Mouse (Mus musculus) heart, embryonic 16.5 days (tissue): Measurements from ENCODE around the gene Zfp523. TPM values are rescaled to one million over a fixed set of nuclear protein-coding genes. Genes with fewer than 3 reads are reported as not detected.

Source experiments
- ATAC-seq: fragments of 200-750 bp; cut with Nextera tagmentation; replicated peaks from 2 replicates; pipeline ENCODE4 v1.8.0; 2017; ENCODE audit warnings: moderate number of reproducible peaks; ENCODE audit not compliant: insufficient read depth, low FRiP score; ENCODE audit errors: extremely low read depth
- H3K27ac ChIP-seq: fragments of 300-500 bp; sonication (generic); 2 replicates; pipeline ENCODE4 v1.5.1; 2014; ENCODE audit warnings: mild to moderate bottlenecking, low read length, control low read depth, moderate library complexity
- H3K27me3 ChIP-seq: fragments of 300-500 bp; sonication (generic); 2 replicates; pipeline ENCODE4 v1.6.1; 2014; ENCODE audit warnings: low read length, mixed read lengths; ENCODE audit not compliant: control insufficient read depth, insufficient read depth
- H3K36me3 ChIP-seq: fragments of 300-500 bp; sonication (generic); 2 replicates; pipeline ENCODE4 v1.6.1; 2014; ENCODE audit not compliant: control insufficient read depth, insufficient read depth
- H3K4me1 ChIP-seq: fragments of 300-500 bp; sonication (generic); 2 replicates; pipeline ENCODE4 v1.6.1; 2014; ENCODE audit warnings: low read length, mixed read lengths; ENCODE audit not compliant: control insufficient read depth, insufficient read depth
- H3K4me2 ChIP-seq: fragments of 300-500 bp; sonication (generic); 2 replicates; pipeline ENCODE4 v1.6.1; 2014; ENCODE audit warnings: low read depth, mild to moderate bottlenecking, control low read depth, low read length
- H3K4me3 ChIP-seq: fragments of 300-500 bp; sonication (generic); 2 replicates; pipeline ENCODE4 v1.5.1; 2014; ENCODE audit warnings: mild to moderate bottlenecking, control low read depth, low read length
- H3K9ac ChIP-seq: fragments of 300-500 bp; sonication (generic); 2 replicates; pipeline ENCODE4 v1.6.1; 2014; ENCODE audit warnings: low read length, control low read depth
- H3K9me3 ChIP-seq: fragments of 300-500 bp; sonication (generic); replicated peaks from 2 replicates; pipeline ENCODE4 v1.6.1; 2016; ENCODE audit warnings: low read length; ENCODE audit not compliant: control insufficient read depth
- WGBS: fragments of 180-500 bp; shearing (Covaris S2); extraction: QIAGEN DNeasy Blood & Tissue Kit; methylation state at CpG from one replicate; pipeline ENCODE4 v1.1.7; 2014; 5-methylcytosine and 5-hydroxymethylcytosine counted together
- polyA plus RNA-seq: library from polyadenylated mRNA; unstranded; fragments of >200 nt; fragmentation: Nextera tagmentation; extraction: Ambion mirVana; gene quantifications from 2 replicates; pipeline ENCODE4 v1.2.1, GENCODE M21; 2015

Zfp523 gene
- polyA plus RNA-seq, 1 experiment from 2014 or later, result 20.5 TPM

- WGBS, result 74% methylated on average over 6 of the region's 6 CpGs
- Histone ChIP-seq H3K9ac (no peak overlapping the region), H3K27me3 (no peaks in the 10 kb centered on the region), H3K4me1 (peaks cover 31% of the 10 kb centered on the region), H3K4me2 (no peak overlapping the region), H3K27ac (no peak overlapping the region), H3K36me3 (no peaks in the 10 kb centered on the region), H3K4me3 (no peak overlapping the region), H3K9me3 (no peaks in the 10 kb centered on the region)
- no peak for ATAC-seq
These were observed 67.3 kb downstream of the Zfp523 start for GRCm38 (mm10) chr17:28244214-28244613.

DNA sequence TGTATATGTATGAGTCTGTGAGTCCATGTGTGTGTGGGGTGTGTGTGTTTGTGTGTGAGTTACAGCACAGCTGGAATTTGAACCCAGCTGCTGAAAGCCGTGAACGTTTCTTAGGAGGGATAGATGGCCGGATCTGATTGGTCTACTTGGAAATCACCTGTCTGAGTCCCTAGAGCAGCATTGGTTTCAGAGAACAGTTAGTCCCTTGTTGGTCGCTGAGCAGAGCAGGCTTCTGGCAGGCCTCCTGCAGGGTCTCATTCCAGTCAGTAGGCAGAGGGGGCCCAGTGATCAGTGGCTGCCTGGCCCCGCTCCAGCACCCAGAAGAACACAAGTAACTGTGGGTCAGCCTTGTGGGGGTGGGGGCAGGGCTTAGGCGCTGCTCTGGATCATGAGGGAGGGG lies 67.8 kb downstream of the Zfp523 start:
- H3K4me1 ChIP-seq, result peaks cover 31% of the 10 kb centered on the region
- H3K4me2 ChIP-seq, result no peak overlapping the region
- no peaks in the 10 kb centered on the region for H3K9me3 ChIP-seq
- H3K27ac ChIP-seq, result no peak overlapping the region
- H3K27me3 ChIP-seq, result no peaks in the 10 kb centered on the region
- WGBS, result 27% methylated on average over 6 of the region's 6 CpGs
- no peaks in the 10 kb centered on the region for H3K36me3 ChIP-seq
- no peak overlapping the region for H3K4me3 ChIP-seq
- H3K9ac ChIP-seq, result no peak overlapping the region
- ATAC-seq, result peak; percentile 43; the same call in 1 of the 2 replicates

GRCm38 (mm10) chr17:28246640-28247039 lies 69.7 kb downstream of the Zfp523 start:
- Histone ChIP-seq H3K9ac (no peak overlapping the region), H3K4me1 (peaks cover 31% of the 10 kb centered on the region), H3K9me3 (no peaks in the 10 kb centered on the region), H3K27me3 (no peaks in the 10 kb centered on the region), H3K36me3 (no peaks in the 10 kb centered on the region), H3K4me3 (no peak overlapping the region), H3K4me2 (no peak overlapping the region), H3K27ac (no peak overlapping the region)
- WGBS, result 76% methylated on average over 11 of the region's 11 CpGs
- no peak for ATAC-seq

GRCm38 (mm10) chr17:28247613-28248012 lies 70.7 kb downstream of the Zfp523 start:
- Histone ChIP-seq H3K4me2 (no peak overlapping the region), H3K27ac (no peak overlapping the region), H3K4me3 (no peak overlapping the region), H3K27me3 (no peaks in the 10 kb centered on the region), H3K9ac (no peak overlapping the region), H3K4me1 (peaks cover 34% of the 10 kb centered on the region), H3K9me3 (no peaks in the 10 kb centered on the region), H3K36me3 (no peaks in the 10 kb centered on the region)
- 41% methylated on average over 6 of the region's 6 CpGs for WGBS
- ATAC-seq, result 0 out of 2 replicates have a peak, but pooled peaks have one; percentile 23

GRCm38 (mm10) chr17:28249062-28249461 lies 72.1 kb downstream of the Zfp523 start:
- no peak overlapping the region for H3K9ac ChIP-seq
- WGBS, result 68% methylated on average over 12 of the region's 12 CpGs
- ATAC-seq, result no peak
- H3K9me3 ChIP-seq, result no peaks in the 10 kb centered on the region
- no peak overlapping the region for H3K4me3 ChIP-seq
- H3K27ac ChIP-seq, result no peak overlapping the region
- no peaks in the 10 kb centered on the region for H3K36me3 ChIP-seq
- no peak overlapping the region for H3K4me2 ChIP-seq
- no peaks in the 10 kb centered on the region for H3K27me3 ChIP-seq
- H3K4me1 ChIP-seq, result peaks cover 39% of the 10 kb centered on the region

DNA sequence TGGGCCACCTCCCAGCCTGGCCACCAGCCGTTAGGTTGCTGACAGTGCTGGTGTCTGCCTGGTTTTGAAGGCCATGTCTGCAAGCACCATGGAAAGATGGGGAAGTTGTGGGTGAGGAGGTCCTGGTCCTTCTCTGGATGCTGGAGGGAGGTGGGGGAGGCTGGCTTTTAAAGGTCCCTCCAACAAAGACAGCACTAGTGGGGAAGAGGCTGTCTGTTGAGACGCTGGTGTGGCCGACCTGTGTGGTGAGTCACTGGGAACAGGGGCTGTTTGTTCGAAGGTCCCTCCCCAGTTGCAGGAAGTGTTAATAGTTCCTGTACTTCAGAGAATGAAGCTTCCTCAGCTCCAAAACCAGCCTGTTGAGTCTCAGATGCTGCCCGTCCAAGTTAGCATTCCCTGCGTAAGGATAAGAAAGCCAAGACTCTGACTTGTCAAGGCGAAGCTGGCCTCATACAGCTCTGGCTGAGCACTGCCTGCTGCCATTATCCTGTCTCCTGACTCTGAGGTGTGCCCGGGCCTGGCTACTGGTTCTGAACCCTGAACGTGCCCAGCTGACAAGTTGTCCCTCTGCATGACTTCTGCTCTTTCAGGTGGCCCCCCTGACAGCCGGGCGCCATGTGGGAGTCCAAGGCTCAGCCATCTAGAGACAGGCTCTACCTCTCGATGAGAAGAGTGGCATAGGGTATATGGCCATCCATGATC lies 74.8 kb downstream of the Zfp523 start:
- Histone ChIP-seq H3K27ac (0 out of 2 replicates have a peak overlapping the region, but pooled peaks have one; percentile 30), H3K4me1 (peaks cover 41% of the 10 kb centered on the region)

DNA sequence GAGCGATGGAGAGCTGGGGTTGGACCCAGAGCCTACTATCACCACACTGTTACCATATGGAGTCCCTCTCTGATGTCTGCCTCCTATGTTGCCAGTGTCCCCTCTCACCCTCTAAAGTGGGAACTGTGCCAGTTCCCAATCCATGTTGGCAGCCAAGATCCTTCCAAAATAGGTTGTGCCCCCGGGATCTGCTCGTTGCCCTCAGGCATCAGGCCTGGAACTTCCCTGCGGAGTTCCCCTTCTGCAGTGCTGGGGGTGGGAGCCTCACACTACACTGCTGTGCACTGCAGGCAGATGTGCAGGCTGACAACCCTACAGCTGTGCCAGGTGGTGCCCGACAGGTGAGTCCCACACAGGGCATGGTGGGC lies 75.3 kb downstream of the Zfp523 start:
- peak; percentile 38 for ATAC-seq

More for the DNA sequence above, 74.8 kb downstream of the Zfp523 start:
- Histone ChIP-seq H3K4me3 (no peak overlapping the region), H3K9me3 (no peaks in the 10 kb centered on the region), H3K9ac (no peak overlapping the region), H3K36me3 (no peaks in the 10 kb centered on the region), H3K27me3 (no peaks in the 10 kb centered on the region), H3K4me2 (no peak overlapping the region)
- ATAC-seq, result no peak
- whole genome bisulfite sequencing, result 71% methylated on average over 12 of the region's 12 CpGs

DNA sequence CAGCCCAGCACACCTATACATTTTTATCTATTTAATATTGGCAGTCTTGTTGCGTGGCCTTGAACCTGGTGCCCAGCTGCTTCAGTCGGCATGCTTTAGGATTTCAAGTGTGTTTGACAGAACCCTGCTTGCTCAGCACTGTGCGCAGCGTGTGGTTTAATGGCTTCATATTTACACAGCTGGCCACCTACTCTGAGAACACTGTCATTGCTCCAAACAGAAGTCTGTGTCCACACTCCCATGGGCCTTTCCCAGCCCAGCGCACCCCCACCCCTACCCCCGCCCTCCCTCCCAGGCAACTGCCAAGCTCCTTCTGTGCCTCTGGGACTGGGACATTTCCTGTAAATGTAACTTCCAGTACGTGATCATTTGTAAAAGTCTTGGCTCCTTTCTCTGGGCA lies 76.3 kb downstream of the Zfp523 start:
- H3K27ac ChIP-seq, result no peak overlapping the region
- H3K4me3 ChIP-seq, result no peak overlapping the region
- peaks cover 46% of the 10 kb centered on the region for H3K4me1 ChIP-seq
- no peak for ATAC-seq
- H3K36me3 ChIP-seq, result no peaks in the 10 kb centered on the region
- no peaks in the 10 kb centered on the region for H3K9me3 ChIP-seq
- no peaks in the 10 kb centered on the region for H3K27me3 ChIP-seq
- H3K4me2 ChIP-seq, result no peak overlapping the region
- H3K9ac ChIP-seq, result no peak overlapping the region
- 65% methylated on average over 7 of the region's 7 CpGs for WGBS

More for the DNA sequence above, 75.3 kb downstream of the Zfp523 start:
- Histone ChIP-seq H3K27ac (peak overlapping the region; percentile 53; the same call in 1 of the 2 replicates), H3K4me1 (peaks cover 41% of the 10 kb centered on the region), H3K4me3 (no peak overlapping the region), H3K27me3 (no peaks in the 10 kb centered on the region), H3K4me2 (no peak overlapping the region), H3K36me3 (no peaks in the 10 kb centered on the region), H3K9ac (no peak overlapping the region), H3K9me3 (no peaks in the 10 kb centered on the region)
- 54% methylated on average over 5 of the region's 5 CpGs for WGBS

DNA sequence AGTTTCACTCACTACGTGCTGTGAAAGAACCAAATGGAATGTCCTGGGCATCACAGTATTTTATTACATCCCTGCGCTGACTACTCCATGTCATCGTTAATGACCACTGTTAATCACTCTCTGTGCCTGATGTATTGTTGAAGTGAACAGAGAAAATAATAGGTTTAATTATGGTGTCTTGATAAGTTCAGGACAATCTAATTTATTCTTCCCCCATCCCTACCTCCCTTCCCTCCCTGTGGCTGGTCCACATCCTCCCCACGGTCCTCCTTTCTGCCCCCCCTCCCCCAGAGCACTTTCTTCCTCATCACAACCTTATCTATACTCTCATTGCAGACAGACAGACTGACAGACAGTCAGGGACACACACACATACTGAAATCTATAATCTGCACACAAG lies 77.9 kb downstream of the Zfp523 start:
- peaks cover 38% of the 10 kb centered on the region for H3K4me1 ChIP-seq

More for the DNA sequence above, 77.9 kb downstream of the Zfp523 start:
- Histone ChIP-seq H3K4me2 (no peak overlapping the region), H3K4me3 (no peak overlapping the region), H3K9ac (no peak overlapping the region), H3K27me3 (no peaks in the 10 kb centered on the region), H3K9me3 (peaks cover 6% of the 10 kb centered on the region; the same call in 1 of the 2 replicates), H3K27ac (no peak overlapping the region; the same call in 1 of the 2 replicates), H3K36me3 (no peaks in the 10 kb centered on the region)
- ATAC-seq, result no peak
- WGBS, result 63% methylated on average over 4 of the region's 4 CpGs
